Mouse (Mus musculus) left cerebral cortex, adult 18-20 months (tissue): ENCODE measurements around the gene Csf1. TPM values are rescaled to one million over a fixed set of nuclear protein-coding genes. Genes with fewer than 3 reads are reported as not detected.

Source experiments
- DNase-seq, 2 experiments: peaks; one replicate each; pipeline ENCODE4 v3.0.0; 2021 to 2022; ENCODE audit warnings: low spot score in 2 of 2, mixed read lengths in 1 of 2
- total RNA-seq, 2 experiments: library from RNA; stranded (reverse); gene quantifications; 2 replicates each; pipeline ENCODE4 v1.2.3; 2021

Gene Csf1
- total RNA-seq, 2 experiments from 2014 or later = 15.9 to 17.2 TPM

- DNase-seq = no peak
Measured at GRCm38 (mm10) chr3:107707239-107707638, 53.0 kb downstream of the Csf1 start.

- DNase-seq = no peak
Measured at GRCm38 (mm10) chr3:107706164-107706563, 54.1 kb downstream of the Csf1 start.

GRCm38 (mm10) chr3:107704371-107704705 lies 55.9 kb downstream of the Csf1 start:
- DNase-seq = no peak

DNA sequence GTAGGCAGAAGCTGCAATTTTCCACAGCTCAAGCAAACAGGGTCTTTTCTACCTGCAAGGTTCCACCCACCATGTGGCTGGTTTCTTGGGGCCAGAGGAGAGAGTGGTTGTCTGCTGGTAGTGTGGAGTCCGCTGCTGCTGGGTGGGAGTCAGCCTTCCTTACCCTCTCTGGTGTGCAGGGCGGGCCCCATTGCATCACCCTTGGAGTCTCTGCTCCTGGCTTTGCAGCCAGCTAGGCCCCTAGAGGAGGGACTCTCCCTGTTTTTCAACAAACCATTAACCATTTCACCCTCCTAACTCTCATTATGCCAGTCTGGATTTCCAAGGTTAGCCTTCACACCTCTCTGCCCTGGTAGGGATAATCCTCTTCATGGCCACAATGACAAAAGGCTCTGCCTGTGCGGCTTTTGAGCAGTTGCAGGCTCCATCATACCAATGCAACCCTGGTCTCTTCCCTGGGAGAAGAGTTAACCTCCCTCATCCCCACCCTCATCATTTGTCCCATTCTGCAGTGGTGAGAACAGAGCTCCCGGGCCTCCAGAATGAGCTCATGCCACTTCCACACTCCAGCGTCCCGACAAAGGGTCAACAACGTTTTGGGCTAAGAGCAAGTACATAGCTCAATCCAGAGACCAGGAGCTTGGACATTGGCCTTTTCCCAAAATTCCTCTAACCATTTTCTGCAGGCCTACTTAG lies 56.4 kb downstream of the Csf1 start:
- no peak for DNase-seq

DNA sequence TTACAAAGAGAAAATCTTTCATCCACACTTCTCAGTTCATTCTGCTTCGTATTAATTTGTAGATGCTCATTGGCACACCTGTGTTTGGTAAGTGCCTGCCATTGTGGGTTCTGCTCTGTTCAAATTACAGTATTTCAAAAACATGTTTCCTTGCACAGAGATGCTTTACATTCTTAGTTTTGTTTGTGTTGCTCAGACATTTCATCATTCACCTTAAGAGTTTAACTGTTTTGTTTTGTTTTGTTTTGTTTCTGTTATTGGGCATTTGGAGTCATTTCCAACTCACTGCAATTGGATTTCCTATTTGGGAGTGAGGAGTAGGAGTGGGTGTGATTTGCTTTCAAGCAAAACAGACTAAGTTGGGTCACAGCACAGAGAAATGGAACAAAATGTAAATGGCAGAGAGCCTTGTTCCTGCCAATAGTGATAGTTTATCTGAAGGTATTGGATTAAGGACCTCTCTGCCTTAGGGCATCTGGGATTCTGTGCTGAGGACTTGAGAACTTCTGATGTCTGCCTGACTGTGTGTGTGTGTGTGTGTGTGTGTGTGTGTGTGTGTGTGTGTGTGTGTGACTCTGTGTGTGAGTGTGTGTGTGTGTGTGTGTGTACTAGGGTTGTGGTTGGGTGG lies 58.4 kb downstream of the Csf1 start:
- DNase-seq = no peak

DNA sequence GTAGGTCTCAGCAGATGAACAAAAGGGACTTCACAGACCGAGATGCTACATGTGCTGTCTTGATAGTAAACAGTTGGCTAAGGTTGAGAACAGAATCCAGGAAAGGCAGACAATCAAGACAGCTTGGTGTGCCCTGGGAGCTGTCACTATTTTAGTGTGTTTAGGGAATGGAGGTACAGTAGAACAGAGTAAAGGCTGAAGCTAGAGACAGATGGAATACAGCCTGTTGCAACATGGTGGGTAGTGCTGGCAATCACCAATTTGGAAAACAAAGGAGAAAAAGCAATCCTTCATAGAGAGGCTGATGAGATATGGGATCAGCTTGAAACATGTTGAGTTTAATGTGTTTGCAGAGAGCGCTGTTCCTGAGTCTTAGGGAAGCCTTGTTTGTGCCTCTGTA lies 59.6 kb downstream of the Csf1 start:
- DNase-seq = no peak

DNA sequence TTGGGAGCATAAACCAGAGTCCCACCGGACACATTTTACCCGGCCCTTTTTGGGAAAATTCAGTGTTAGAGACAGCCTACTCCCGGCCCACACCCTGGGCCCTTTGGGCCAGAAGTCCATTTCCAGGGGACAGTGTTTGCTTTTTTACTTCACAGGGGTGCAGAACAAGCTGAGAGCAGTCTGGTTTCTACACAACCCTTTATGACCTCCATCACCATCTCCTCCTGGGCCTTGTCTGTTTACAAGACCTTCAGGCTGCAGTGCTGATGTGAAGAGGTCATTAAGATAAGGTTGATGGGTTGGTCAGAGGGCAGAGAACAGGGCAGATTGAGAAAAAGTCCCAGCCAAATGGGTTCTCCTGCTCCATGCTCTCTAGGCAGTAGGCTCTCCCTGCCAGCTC lies 63.4 kb downstream of the Csf1 start:
- DNase-seq = no peak

GRCm38 (mm10) chr3:107695948-107696881 lies 64.1 kb downstream of the Csf1 start, which contains the start of gene Ahcyl1:
TSS of gene Ahcyl1 (minus strand) at chr3:107696560.
- DNase-seq = peak; percentile 99

- DNase-seq = no peak
Measured at GRCm38 (mm10) chr3:107695219-107695947, 64.9 kb downstream of the Csf1 start.

DNA sequence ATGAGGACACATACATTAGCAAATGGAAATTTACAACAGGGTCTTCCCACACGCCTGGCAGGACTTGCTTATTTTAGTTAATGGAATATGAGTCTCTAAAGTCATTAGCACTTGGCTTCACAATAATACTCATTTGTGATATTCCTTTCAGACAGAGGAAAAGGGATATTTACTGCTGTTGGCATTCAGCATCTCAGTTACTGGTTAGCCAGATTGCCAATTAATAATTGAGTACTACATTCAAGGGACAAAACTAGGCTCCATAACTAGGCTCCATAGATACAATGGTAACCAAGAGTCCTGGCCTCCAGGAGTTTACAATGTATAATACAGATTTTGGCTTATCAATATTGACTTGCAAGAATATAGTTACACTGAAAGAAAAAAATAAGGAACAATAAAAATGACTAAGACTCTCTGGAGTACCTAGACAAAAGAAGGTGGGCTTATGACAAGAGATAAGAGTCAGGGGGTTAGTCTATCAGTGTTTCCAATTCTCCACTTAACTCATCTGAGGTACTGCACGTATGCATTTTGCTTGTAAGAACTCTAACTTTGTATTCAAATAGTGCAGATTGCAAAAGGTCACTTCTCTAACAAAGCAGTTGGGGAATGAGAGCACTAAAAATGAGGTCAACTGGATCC lies 65.9 kb downstream of the Csf1 start:
- DNase-seq = no peak

Other genes with a start within 250 kb of the Csf1 start
- gene Slc6a17, start 242.5 kb downstream of the Csf1 start, total RNA-seq = 100 to 1,000 TPM; 388 to 416 TPM
- not detected for gene Ubl4b, start 205.4 kb downstream of the Csf1 start, total RNA-seq
- gene Alx3, start 165.4 kb downstream of the Csf1 start, total RNA-seq = 1 to 10 TPM; 2.0 to 2.5 TPM
- gene Gm10961, start 129.1 kb downstream of the Csf1 start, total RNA-seq = not detected
- 10 to 100 TPM; 63.9 to 65.4 TPM for gene Strip1, start 128.8 kb downstream of the Csf1 start, total RNA-seq
- gene Ahcyl1, start 63.9 kb downstream of the Csf1 start, total RNA-seq = 100 to 1,000 TPM; 305 to 328 TPM
- not detected for gene Eps8l3, start 116.8 kb upstream of the Csf1 start, total RNA-seq
- gene Gstm5, start 135.4 kb upstream of the Csf1 start, total RNA-seq = 100 to 1,000 TPM; 229 to 250 TPM
- gene Gstm7, start 171.3 kb upstream of the Csf1 start, total RNA-seq = 10 to 100 TPM; 91.2 to 99.8 TPM
- 1 to 10 TPM; 5.8 to 6.7 TPM for gene Gstm6, start 183.3 kb upstream of the Csf1 start, total RNA-seq
- not detected for gene Gstm3, start 208.8 kb upstream of the Csf1 start, total RNA-seq
- 1 to 10 TPM; 5.0 to 5.7 TPM for gene Gstm2, start 226.0 kb upstream of the Csf1 start, total RNA-seq